Mouse (Mus musculus): Measurements from ENCODE around the gene Zfp784.

- TF ChIP-seq CTCF (IDR thresholded peaks at IDR 0.05; ENCODE audit: low read depth) (no peak), EP300 (optimal IDR thresholded peaks at IDR 0.05) (no peak)
These were observed 17.0 kb downstream of the Zfp784 start for GRCm38 (mm10) chr7:5021197-5021596.
